Mouse (Mus musculus): ENCODE data around the gene Ccdc85b. TPM values are rescaled to one million over a fixed set of nuclear protein-coding genes. Genes with fewer than 3 reads are reported as not detected.
"Not testable (repeated sequence)": the region's sequence is repeated elsewhere in the genome, so short reads cannot be mapped to it uniquely, and the experiment has no call there.

The Ccdc85b gene
- 7.5 and 7.7 TPM in 2 replicates for polyA plus RNA-seq (2015; fragmentation: Nextera tagmentation; extraction: Ambion mirVana)

DNA sequence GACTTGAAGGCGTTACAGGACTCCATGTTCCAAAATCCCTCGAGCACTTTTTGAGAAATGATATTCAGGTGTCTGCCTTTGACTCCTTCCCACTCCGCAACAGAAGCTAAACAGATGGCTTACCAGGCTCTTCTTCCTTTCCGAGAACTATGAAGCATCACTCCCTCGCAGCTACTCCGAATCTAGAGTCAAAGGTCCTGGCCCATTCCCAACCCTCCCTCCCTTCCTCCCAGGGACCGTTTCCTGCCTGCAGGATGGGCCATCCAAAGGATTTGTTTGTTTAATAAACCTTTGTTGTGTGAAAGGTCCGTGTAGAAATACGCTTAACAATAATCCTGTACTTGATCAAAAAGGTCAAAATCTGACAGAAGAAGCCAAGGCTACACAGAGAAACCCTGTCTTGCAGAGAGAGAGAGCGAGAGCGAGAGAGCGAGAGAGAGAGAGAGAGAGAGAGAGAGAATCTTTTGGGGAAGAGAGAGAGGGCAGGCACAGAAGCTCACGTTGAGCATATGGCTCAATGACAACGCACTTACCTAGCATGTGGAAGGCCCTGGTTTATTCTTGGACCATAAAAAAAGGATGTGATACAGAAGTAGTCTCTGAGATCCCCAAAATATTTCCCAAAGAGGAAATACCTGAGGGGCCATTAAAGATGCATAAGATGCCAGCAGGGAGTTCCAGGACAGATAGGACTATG is at the start of gene Ccdc85b:
Gene Ccdc85b (minus strand): TSS at position 149 of the 697 bp plus-strand sequence.
- Histone ChIP-seq H3K4me3 (ENCODE audit: low read length) (peak within 1 kb of the TSS; percentile 92), H3K36me3 (ENCODE audit: control insufficient read depth, insufficient read depth, low read length) (peaks cover 4% of the 10 kb centered on the region; the same call in 1 of the 2 replicates)
- WGBS: 10% methylated on average over 14 of the region's 14 CpGs

DNA sequence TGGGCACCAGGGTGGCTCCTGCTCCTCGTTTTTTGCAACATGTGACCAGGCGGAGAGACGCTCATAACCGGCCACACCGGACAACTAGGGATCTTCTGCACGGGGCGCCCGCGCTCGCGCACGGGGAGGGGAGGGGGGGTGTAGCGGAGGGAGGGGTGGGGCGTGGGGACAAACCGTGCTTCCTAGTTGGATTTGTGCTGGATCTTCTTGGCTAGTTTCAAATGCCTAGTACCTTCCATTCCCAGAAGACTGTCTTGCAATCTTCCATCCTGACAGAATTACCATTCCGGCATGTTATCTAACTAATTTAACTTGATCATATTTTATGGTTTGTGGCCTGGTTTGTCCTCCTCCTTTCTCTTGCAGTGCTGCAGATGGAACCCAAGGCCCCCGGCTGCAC is 46.0 kb upstream of the Ccdc85b start, which contains the start of gene 1700020D05Rik:
Gene 1700020D05Rik (minus strand): TSS at position 101 of the 400 bp plus-strand sequence.
- no peak for ATAC-seq (ENCODE audit: low read depth)
- no peaks in the 10 kb centered on the region for H3K9me3 ChIP-seq (ENCODE audit: control insufficient read depth, low read length)
- no peak within 1 kb of the TSS for H3K4me3 ChIP-seq (ENCODE audit: low read length)
- H3K27me3 ChIP-seq (ENCODE audit: control insufficient read depth, insufficient read depth, low read depth, low read length): no peaks in the 10 kb centered on the region
- WGBS: 37% methylated on average over 17 of the region's 17 CpGs
- H3K4me2 ChIP-seq (ENCODE audit: low read depth, low read length): peak within 1 kb of the TSS; percentile 5; the same call in 1 of the 2 replicates
- H3K4me1 ChIP-seq (replicated peaks; ENCODE audit: control insufficient read depth, insufficient read depth, low read length): no peaks in the 10 kb centered on the region
- no peaks in the 10 kb centered on the region for H3K36me3 ChIP-seq (ENCODE audit: control insufficient read depth, insufficient read depth, low read length)
- H3K9ac ChIP-seq (ENCODE audit: low read length): no peak within 1 kb of the TSS
- H3K27ac ChIP-seq (ENCODE audit: low read length): no peak within 1 kb of the TSS

More for the DNA sequence above, at the start of gene Ccdc85b:
- Histone ChIP-seq H3K9me3 (ENCODE audit: control insufficient read depth, low read length) (no peaks in the 10 kb centered on the region), H3K27ac (ENCODE audit: low read length) (peak within 1 kb of the TSS; percentile 95), H3K4me1 (replicated peaks; ENCODE audit: control insufficient read depth, insufficient read depth, low read length) (peaks cover 31% of the 10 kb centered on the region), H3K9ac (ENCODE audit: low read length) (peak within 1 kb of the TSS; percentile 92), H3K27me3 (ENCODE audit: control insufficient read depth, insufficient read depth, low read depth, low read length) (0 out of 2 replicates have a peak, but pooled peaks cover 3% of the 10 kb centered on the region), H3K4me2 (ENCODE audit: low read depth, low read length) (peak within 1 kb of the TSS; percentile 97)
- peak; percentile 10; the same call in 1 of the 2 replicates for ATAC-seq (ENCODE audit: low read depth)

GRCm38 (mm10) chr19:5500330-5500875 is 42.7 kb upstream of the Ccdc85b start:
- Histone ChIP-seq H3K27me3 (ENCODE audit: control insufficient read depth, insufficient read depth, low read depth, low read length) (no peaks in the 10 kb centered on the region), H3K4me3 (ENCODE audit: low read length) (no peak overlapping the region), H3K27ac (ENCODE audit: low read length) (no peak overlapping the region), H3K36me3 (ENCODE audit: control insufficient read depth, insufficient read depth, low read length) (peaks cover 7% of the 10 kb centered on the region), H3K9ac (ENCODE audit: low read length) (no peak overlapping the region), H3K4me1 (replicated peaks; ENCODE audit: control insufficient read depth, insufficient read depth, low read length) (no peaks in the 10 kb centered on the region), H3K4me2 (ENCODE audit: low read depth, low read length) (no peak overlapping the region), H3K9me3 (ENCODE audit: control insufficient read depth, low read length) (no peaks in the 10 kb centered on the region)
- no peak for ATAC-seq (ENCODE audit: low read depth)
- WGBS: 77% methylated on average over 2 of the region's 2 CpGs

DNA sequence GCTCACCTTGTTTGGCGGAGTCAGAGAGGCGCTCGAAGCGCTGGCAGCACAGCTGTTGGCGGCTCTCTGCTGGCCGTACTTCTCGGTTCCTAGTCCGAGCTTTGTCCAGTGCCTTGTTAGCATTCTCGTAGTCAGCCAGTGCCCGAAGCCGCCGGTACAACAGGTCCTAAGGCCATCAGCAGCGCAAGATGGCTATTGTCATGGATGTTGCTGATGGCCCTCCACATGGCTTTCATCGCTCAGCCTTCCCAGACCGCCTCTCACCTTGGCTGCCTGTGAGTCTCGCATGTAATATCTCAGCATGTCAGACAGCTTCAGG is 38.3 kb upstream of the Ccdc85b start:
- peaks cover 7% of the 10 kb centered on the region for H3K4me1 ChIP-seq (replicated peaks; ENCODE audit: control insufficient read depth, insufficient read depth, low read length)
- H3K27ac ChIP-seq (ENCODE audit: low read length): no peak overlapping the region
- no peaks in the 10 kb centered on the region for H3K9me3 ChIP-seq (ENCODE audit: control insufficient read depth, low read length)
- 81% methylated on average over 16 of the region's 16 CpGs for WGBS
- H3K4me2 ChIP-seq (ENCODE audit: low read depth, low read length): no peak overlapping the region
- no peak overlapping the region for H3K4me3 ChIP-seq (ENCODE audit: low read length)
- H3K36me3 ChIP-seq (ENCODE audit: control insufficient read depth, insufficient read depth, low read length): peaks cover 30% of the 10 kb centered on the region
- H3K9ac ChIP-seq (ENCODE audit: low read length): no peak overlapping the region
- no peak for ATAC-seq (ENCODE audit: low read depth)
- no peaks in the 10 kb centered on the region for H3K27me3 ChIP-seq (ENCODE audit: control insufficient read depth, insufficient read depth, low read depth, low read length)

DNA sequence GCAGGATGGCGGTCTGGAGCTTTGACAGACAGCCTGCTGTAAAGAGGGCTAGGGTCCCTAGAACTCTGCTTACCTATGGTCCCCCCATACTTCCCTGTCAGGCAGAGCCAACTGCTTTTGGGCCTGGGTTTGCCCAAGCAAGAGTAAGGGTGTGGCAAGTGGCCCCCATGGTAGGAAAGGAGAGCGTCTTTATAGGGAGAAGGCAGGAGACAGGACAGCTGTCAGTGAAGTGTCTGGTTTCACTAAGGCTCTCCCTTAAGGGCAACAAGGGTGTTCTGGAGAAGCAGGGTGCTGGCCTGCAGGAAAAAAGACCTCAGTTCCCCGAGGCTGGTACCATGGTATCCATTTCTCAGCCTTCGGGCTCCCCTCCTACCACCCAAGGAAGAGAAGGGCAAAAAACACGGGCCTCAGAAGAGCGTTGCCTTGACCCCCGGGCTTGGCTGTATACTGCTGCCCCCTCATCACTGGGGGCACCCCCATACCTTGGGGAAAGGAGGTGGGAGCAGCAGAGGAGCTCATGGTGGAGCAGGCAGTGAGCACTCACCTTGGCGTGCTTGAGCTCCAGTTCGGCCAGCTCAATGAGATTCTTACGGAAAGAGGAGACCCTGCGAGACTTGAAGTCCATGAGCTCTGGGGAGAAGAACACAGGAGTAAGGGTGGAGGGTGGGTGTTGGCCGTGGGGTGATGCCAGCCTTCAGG is 37.8 kb upstream of the Ccdc85b start:
- 74% methylated on average over 12 of the region's 12 CpGs for WGBS
- peaks cover 7% of the 10 kb centered on the region for H3K4me1 ChIP-seq (replicated peaks; ENCODE audit: control insufficient read depth, insufficient read depth, low read length)
- H3K9ac ChIP-seq (ENCODE audit: low read length): no peak overlapping the region
- no peaks in the 10 kb centered on the region for H3K27me3 ChIP-seq (ENCODE audit: control insufficient read depth, insufficient read depth, low read depth, low read length)
- no peak for ATAC-seq (ENCODE audit: low read depth)
- H3K4me3 ChIP-seq (ENCODE audit: low read length): no peak overlapping the region
- H3K27ac ChIP-seq (ENCODE audit: low read length): no peak overlapping the region
- no peak overlapping the region for H3K4me2 ChIP-seq (ENCODE audit: low read depth, low read length)
- H3K36me3 ChIP-seq (ENCODE audit: control insufficient read depth, insufficient read depth, low read length): peaks cover 30% of the 10 kb centered on the region
- no peaks in the 10 kb centered on the region for H3K9me3 ChIP-seq (ENCODE audit: control insufficient read depth, low read length)

- H3K9me3 ChIP-seq (ENCODE audit: control insufficient read depth, low read length): no peaks in the 10 kb centered on the region
- ATAC-seq (ENCODE audit: low read depth): no peak
- no peak overlapping the region for H3K27ac ChIP-seq (ENCODE audit: low read length)
- H3K4me1 ChIP-seq (replicated peaks; ENCODE audit: control insufficient read depth, insufficient read depth, low read length): peaks cover 11% of the 10 kb centered on the region
- no peak overlapping the region for H3K4me3 ChIP-seq (ENCODE audit: low read length)
- peaks cover 30% of the 10 kb centered on the region for H3K36me3 ChIP-seq (ENCODE audit: control insufficient read depth, insufficient read depth, low read length)
- WGBS: 66% methylated on average over 3 of the region's 3 CpGs
- H3K4me2 ChIP-seq (ENCODE audit: low read depth, low read length): no peak overlapping the region
- H3K27me3 ChIP-seq (ENCODE audit: control insufficient read depth, insufficient read depth, low read depth, low read length): no peaks in the 10 kb centered on the region
- H3K9ac ChIP-seq (ENCODE audit: low read length): no peak overlapping the region
Observed at GRCm38 (mm10) chr19:5494314-5494713, 36.6 kb upstream of the Ccdc85b start.

GRCm38 (mm10) chr19:5493301-5493721 is 35.6 kb upstream of the Ccdc85b start:
- H3K4me2 ChIP-seq (ENCODE audit: low read depth, low read length); H3K9me3 ChIP-seq (ENCODE audit: control insufficient read depth, low read length); H3K4me3 ChIP-seq (ENCODE audit: low read length); ATAC-seq (ENCODE audit: low read depth); H3K27me3 ChIP-seq (ENCODE audit: control insufficient read depth, insufficient read depth, low read depth, low read length); H3K9ac ChIP-seq (ENCODE audit: low read length); H3K27ac ChIP-seq (ENCODE audit: low read length): not testable (repeated sequence)
- WGBS: 65% methylated on average over 9 of the region's 9 CpGs
- H3K36me3 ChIP-seq (ENCODE audit: control insufficient read depth, insufficient read depth, low read length): peaks cover 30% of the 10 kb centered on the region
- H3K4me1 ChIP-seq (replicated peaks; ENCODE audit: control insufficient read depth, insufficient read depth, low read length): peaks cover 14% of the 10 kb centered on the region

- H3K9ac ChIP-seq (ENCODE audit: low read length): no peak overlapping the region
- H3K36me3 ChIP-seq (ENCODE audit: control insufficient read depth, insufficient read depth, low read length): peaks cover 30% of the 10 kb centered on the region
- no peak for ATAC-seq (ENCODE audit: low read depth)
- H3K9me3 ChIP-seq (ENCODE audit: control insufficient read depth, low read length): no peaks in the 10 kb centered on the region
- H3K4me3 ChIP-seq (ENCODE audit: low read length): no peak overlapping the region
- 78% methylated on average over 4 of the region's 4 CpGs for WGBS
- peaks cover 14% of the 10 kb centered on the region for H3K4me1 ChIP-seq (replicated peaks; ENCODE audit: control insufficient read depth, insufficient read depth, low read length)
- no peak overlapping the region for H3K4me2 ChIP-seq (ENCODE audit: low read depth, low read length)
- no peak overlapping the region for H3K27ac ChIP-seq (ENCODE audit: low read length)
- H3K27me3 ChIP-seq (ENCODE audit: control insufficient read depth, insufficient read depth, low read depth, low read length): no peaks in the 10 kb centered on the region
Observed at GRCm38 (mm10) chr19:5492641-5493040, 34.9 kb upstream of the Ccdc85b start.

Data from lung, embryonic 16.5 days (tissue).